14 mouse cellular contexts compared by ENCODE assay signal in the genomic region with DNA sequence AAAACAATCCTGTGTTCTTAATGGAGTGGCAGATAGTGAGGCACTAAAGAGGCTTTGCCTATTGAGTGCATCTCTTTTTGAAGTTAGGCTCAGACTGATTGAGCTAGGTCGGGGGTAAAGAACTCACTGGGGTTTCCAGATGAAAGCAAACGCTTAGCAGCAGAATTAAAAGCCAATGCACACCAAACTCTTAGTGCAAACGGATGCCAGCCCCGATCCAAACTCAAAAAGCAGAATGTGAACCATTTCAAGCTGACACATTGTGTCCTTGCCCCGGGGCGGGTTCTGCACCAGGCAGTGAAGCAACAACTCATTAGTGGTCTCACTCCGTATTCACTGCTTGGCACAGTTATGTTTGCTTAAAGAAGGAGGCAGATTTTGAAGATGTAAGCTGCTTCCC. TPM values are rescaled to one million over a fixed set of nuclear protein-coding genes. Genes with fewer than 3 reads are reported as not detected.
DNase-seq lines count a peak whose midpoint lies in the region; ATAC-seq and TF ChIP-seq lines count a peak whose summit lies in the region.
"Had no signal": no experiment of that assay in that cellular context is flagged by ENCODE, and none has a peak within 500 bp of the region (broad histone marks: within the 10 kb centered on the region; RNA-seq: fewer than 3 reads in every experiment).

No protein-coding gene starts in this region.

- H3K36me3 ChIP-seq in embryonic facial prominence, embryonic 11.5 days (replicated peaks; ENCODE audit: control insufficient read depth, insufficient read depth, low read depth, low read length): no peaks in the 10 kb centered on the region
- no peaks in the 10 kb centered on the region for H3K36me3 ChIP-seq in hindbrain, embryonic 13.5 days
- no peaks in the 10 kb centered on the region for H3K36me3 ChIP-seq in midbrain, embryonic 16.5 days (ENCODE audit: control insufficient read depth, insufficient read depth, low read length)
- H3K36me3 ChIP-seq in kidney, embryonic 14.5 days (ENCODE audit: control insufficient read depth, insufficient read depth, low read length): no peaks in the 10 kb centered on the region
- H3K36me3 ChIP-seq: heart, embryonic 13.5 days had no signal

- H3K9me3 ChIP-seq in embryonic facial prominence, embryonic 11.5 days (replicated peaks; ENCODE audit: control insufficient read depth, low read length): no peaks in the 10 kb centered on the region
- H3K9me3 ChIP-seq in hindbrain, embryonic 13.5 days: no peaks in the 10 kb centered on the region
- H3K9me3 ChIP-seq in midbrain, embryonic 16.5 days (replicated peaks; ENCODE audit: control insufficient read depth, low read length, poor library complexity, severe bottlenecking): no peaks in the 10 kb centered on the region
- H3K9me3 ChIP-seq in kidney, embryonic 14.5 days (ENCODE audit: control insufficient read depth, low read length): no peaks in the 10 kb centered on the region
- H3K9me3 ChIP-seq: heart, embryonic 13.5 days had no signal

- H3K27me3 ChIP-seq in cerebellum, adult 2 months (ENCODE audit: control insufficient read depth, insufficient read depth, low read length): no peaks in the 10 kb centered on the region
- H3K27me3 ChIP-seq in embryonic facial prominence, embryonic 11.5 days (ENCODE audit: control insufficient read depth, insufficient read depth, low read length): no peaks in the 10 kb centered on the region
- H3K27me3 ChIP-seq in hindbrain, embryonic 13.5 days: no peaks in the 10 kb centered on the region
- H3K27me3 ChIP-seq in midbrain, embryonic 16.5 days (ENCODE audit: control insufficient read depth, insufficient read depth, low read depth, low read length): no peaks in the 10 kb centered on the region
- H3K27me3 ChIP-seq in kidney, embryonic 14.5 days (ENCODE audit: control insufficient read depth, insufficient read depth, low read length): no peaks in the 10 kb centered on the region
- H3K27me3 ChIP-seq: heart, embryonic 13.5 days had no signal

- 15% methylated on average over 7 of the region's 7 CpGs for WGBS in cerebellum, adult 2 months
- 8% methylated on average over 7 of the region's 7 CpGs for WGBS in embryonic facial prominence, embryonic 11.5 days
- WGBS in hindbrain, embryonic 13.5 days: 4% methylated on average over 7 of the region's 7 CpGs
- 2% methylated on average over 7 of the region's 7 CpGs for WGBS in midbrain, embryonic 16.5 days
- WGBS in kidney, embryonic 14.5 days: 17% methylated on average over 7 of the region's 7 CpGs

- intact Hi-C loops in gastrocnemius, postnatal 36 days (cut with DNase I): no loop called here

- no peak overlapping the region for H3K27ac ChIP-seq in cerebellum, adult 2 months (ENCODE audit: insufficient read depth, low read length)
- H3K27ac ChIP-seq in embryonic facial prominence, embryonic 11.5 days (replicated peaks; ENCODE audit: low read depth, low read length): no peak overlapping the region
- peak overlapping the region; percentile 6; the same call in 1 of the 2 replicates for H3K27ac ChIP-seq in hindbrain, embryonic 13.5 days
- peak overlapping the region; percentile 10 for H3K27ac ChIP-seq in midbrain, embryonic 16.5 days (ENCODE audit: low read length)
- no peak overlapping the region for H3K27ac ChIP-seq in kidney, embryonic 14.5 days (ENCODE audit: low read depth, low read length)
- H3K27ac ChIP-seq: heart, embryonic 13.5 days; macrophage had no signal

- H3K4me3 ChIP-seq in cerebellum, adult 2 months (replicated peaks; ENCODE audit: insufficient read depth, low read depth, low read length): no peak overlapping the region
- no peak overlapping the region for H3K4me3 ChIP-seq in embryonic facial prominence, embryonic 11.5 days (ENCODE audit: low read depth, low read length)
- no peak overlapping the region for H3K4me3 ChIP-seq in hindbrain, embryonic 13.5 days
- H3K4me3 ChIP-seq in midbrain, embryonic 16.5 days (ENCODE audit: low read depth, low read length): no peak overlapping the region
- no peak overlapping the region for H3K4me3 ChIP-seq in kidney, embryonic 14.5 days (ENCODE audit: low read length)
- H3K4me3 ChIP-seq: heart, embryonic 13.5 days had no signal

- no peak overlapping the region for H3K9ac ChIP-seq in embryonic facial prominence, embryonic 11.5 days (replicated peaks; ENCODE audit: low read length)
- H3K9ac ChIP-seq in hindbrain, embryonic 13.5 days: no peak overlapping the region
- H3K9ac ChIP-seq in midbrain, embryonic 16.5 days (ENCODE audit: low read depth, low read length): no peak overlapping the region
- no peak overlapping the region for H3K9ac ChIP-seq in kidney, embryonic 14.5 days (ENCODE audit: low read depth, low read length)
- H3K9ac ChIP-seq: heart, embryonic 13.5 days had no signal

- DNase-seq in cerebellum, postnatal 4 days (ENCODE audit: low spot score in 2 of 2): peak; percentile 23 to 28
- no peak for DNase-seq in cerebellum, adult 2 months
- DNase-seq in embryonic facial prominence, embryonic 11.5 days (ENCODE audit: low spot score): peak; percentile 43
- DNase-seq in gastrocnemius, postnatal 36 days: no peak
- DNase-seq: adrenal gland, adult 2 months; layer of hippocampus, adult 9-11 months; thymus, postnatal 36 days had no signal

- no peak for TF ChIP-seq CTCF in cerebellum, adult 2 months (IDR thresholded peaks at IDR 0.05; ENCODE audit: borderline replicate concordance, insufficient read depth, low read depth, low read length)

- H3K4me2 ChIP-seq in embryonic facial prominence, embryonic 11.5 days (ENCODE audit: low read depth, low read length): no peak overlapping the region
- 0 out of 2 replicates have a peak overlapping the region, but pooled peaks have one; percentile 6 for H3K4me2 ChIP-seq in hindbrain, embryonic 13.5 days
- peak overlapping the region; percentile 12; the same call in 1 of the 2 replicates for H3K4me2 ChIP-seq in midbrain, embryonic 16.5 days (ENCODE audit: low read length)
- H3K4me2 ChIP-seq in kidney, embryonic 14.5 days (replicated peaks; ENCODE audit: low read depth, low read length): no peak overlapping the region
- H3K4me2 ChIP-seq: heart, embryonic 13.5 days; liver, embryonic 11.5 days had no signal

- ATAC-seq in embryonic facial prominence, embryonic 11.5 days (replicated peaks; ENCODE audit: insufficient number of reproducible peaks, low FRiP score, low TSS enrichment, low read depth): no peak
- no peak for ATAC-seq in hindbrain, embryonic 13.5 days (ENCODE audit: low FRiP score)
- peak; percentile 73 for ATAC-seq in midbrain, embryonic 16.5 days
- ATAC-seq in kidney, embryonic 14.5 days (ENCODE audit: low FRiP score, low TSS enrichment): no peak
- ATAC-seq in monocyte, adult 5-6 weeks (replicated peaks; ENCODE audit: insufficient number of reproducible peaks, low FRiP score, low TSS enrichment, poor library complexity, severe bottlenecking): no peak

- no peak for TF ChIP-seq POLR2A in cerebellum, adult 2 months (IDR thresholded peaks at IDR 0.05; ENCODE audit: borderline replicate concordance, insufficient read depth, low read length)

- H3K4me1 ChIP-seq in cerebellum, adult 2 months (ENCODE audit: control insufficient read depth, insufficient read depth, low read length): no peaks in the 10 kb centered on the region
- H3K4me1 ChIP-seq in embryonic facial prominence, embryonic 11.5 days (ENCODE audit: control insufficient read depth, insufficient read depth, low read length): no peaks in the 10 kb centered on the region
- H3K4me1 ChIP-seq in hindbrain, embryonic 13.5 days (replicated peaks): peaks cover 14% of the 10 kb centered on the region
- peaks cover 13% of the 10 kb centered on the region for H3K4me1 ChIP-seq in midbrain, embryonic 16.5 days (ENCODE audit: control insufficient read depth, insufficient read depth, low read length)
- H3K4me1 ChIP-seq in kidney, embryonic 14.5 days (ENCODE audit: control insufficient read depth, insufficient read depth, low read length): no peaks in the 10 kb centered on the region
- H3K4me1 ChIP-seq: heart, embryonic 13.5 days had no signal

RNA-seq across cellular contexts. Expression of a gene that starts 35.1 kb away (rescaled TPM):
- polyA plus RNA-seq in cerebellum, adult 2 months (2012; rRNA removed): 3.3 and 4.1 TPM in 2 replicates
- polyA plus RNA-seq in embryonic facial prominence, embryonic 11.5 days (2014; fragmentation: Nextera tagmentation; extraction: Ambion mirVana): 11.7 and 13.8 TPM in 2 replicates
- 7.3 and 8.2 TPM in 2 replicates for polyA plus RNA-seq in hindbrain, embryonic 13.5 days (2015; fragmentation: Nextera tagmentation; extraction: Ambion mirVana)
- polyA plus RNA-seq in midbrain, embryonic 16.5 days (2015; fragmentation: Nextera tagmentation; extraction: Ambion mirVana): 8.8 and 10.2 TPM in 2 replicates
- 1 to 10 TPM in 1 of 2 experiments, under 1 TPM in 1; 0.72 to 1.3 TPM for total RNA-seq in gastrocnemius, postnatal 36 days (2021)
- polyA plus RNA-seq in kidney, embryonic 14.5 days (2014; fragmentation: Nextera tagmentation; extraction: Ambion mirVana): 7.3 and 8.5 TPM in 2 replicates
- 0.19 to 2.2 TPM (median 1.6 TPM) in 3 replicates for total RNA-seq in monocyte, adult 5-6 weeks (2017)

RNA-seq across cellular contexts. Expression of a gene that starts 38.9 kb away (rescaled TPM):
- 0.18 and 0.21 TPM in 2 replicates for polyA plus RNA-seq in cerebellum, adult 2 months (2012; rRNA removed)
- 0.31 and 0.70 TPM in 2 replicates for polyA plus RNA-seq in embryonic facial prominence, embryonic 11.5 days (2014; fragmentation: Nextera tagmentation; extraction: Ambion mirVana)
- 1.0 and 1.1 TPM in 2 replicates for polyA plus RNA-seq in hindbrain, embryonic 13.5 days (2015; fragmentation: Nextera tagmentation; extraction: Ambion mirVana)
- polyA plus RNA-seq in midbrain, embryonic 16.5 days (2015; fragmentation: Nextera tagmentation; extraction: Ambion mirVana): 0.78 and 1.2 TPM in 2 replicates
- under 1 TPM in 1 of 2 experiments, not detected in 1; 0.28 TPM for total RNA-seq in gastrocnemius, postnatal 36 days (2021)
- 0.46 and 0.76 TPM in 2 replicates for polyA plus RNA-seq in kidney, embryonic 14.5 days (2014; fragmentation: Nextera tagmentation; extraction: Ambion mirVana)
- 0.29 to 0.64 TPM in 2 of 3 replicates, not detected in the other for total RNA-seq in monocyte, adult 5-6 weeks (2017)
- polyA plus RNA-seq: macrophage had no signal

Comparison
In these comparisons a context has a peak if more than half of its experiments do, and no peak if none do; other contexts are left out.
1. DNase-seq: peak in cerebellum, postnatal 4 days (2 of 2) and embryonic facial prominence, embryonic 11.5 days (single experiment); none in cerebellum, adult 2 months (0 of 2) and gastrocnemius, postnatal 36 days (0 of 2).
2. H3K27ac ChIP-seq: peak in hindbrain, embryonic 13.5 days (single experiment) and midbrain, embryonic 16.5 days (single experiment); none in cerebellum, adult 2 months (single experiment), embryonic facial prominence, embryonic 11.5 days (single experiment) and kidney, embryonic 14.5 days (single experiment).
3. H3K4me2 ChIP-seq: peak in hindbrain, embryonic 13.5 days (single experiment) and midbrain, embryonic 16.5 days (single experiment); none in embryonic facial prominence, embryonic 11.5 days (single experiment) and kidney, embryonic 14.5 days (single experiment).